Mouse (Mus musculus): ENCODE measurements around the gene Msx3.

DNA sequence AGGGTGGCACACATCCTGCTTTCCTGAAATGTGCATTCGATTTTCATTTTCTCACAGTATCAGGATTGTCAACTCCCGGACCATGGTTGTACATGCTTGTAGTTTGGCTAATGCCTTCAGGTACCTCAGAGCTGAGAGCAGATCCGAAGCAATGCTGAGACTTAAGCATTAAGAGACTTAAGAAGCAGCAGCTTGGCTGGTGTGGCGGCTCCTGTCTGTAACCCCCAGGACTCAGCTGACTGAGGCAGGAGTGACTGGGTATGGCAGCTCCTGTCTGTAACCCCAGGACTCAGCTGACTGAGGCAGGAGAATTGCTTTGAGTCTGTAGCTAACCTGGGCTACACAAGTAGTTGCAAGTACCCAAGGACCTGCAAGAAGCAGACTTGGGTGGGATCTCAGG lies 3.3 kb downstream of the Msx3 start:
- TF ChIP-seq CTCF (IDR thresholded peaks at IDR 0.05; ENCODE audit: control insufficient read depth, insufficient read depth, low read length) = no peak
- TF ChIP-seq POLR2A (IDR thresholded peaks at IDR 0.05; ENCODE audit: borderline replicate concordance, control insufficient read depth, low read depth, low read length) = no peak
